Mouse (Mus musculus): ENCODE measurements around the gene Slfn8.

DNA sequence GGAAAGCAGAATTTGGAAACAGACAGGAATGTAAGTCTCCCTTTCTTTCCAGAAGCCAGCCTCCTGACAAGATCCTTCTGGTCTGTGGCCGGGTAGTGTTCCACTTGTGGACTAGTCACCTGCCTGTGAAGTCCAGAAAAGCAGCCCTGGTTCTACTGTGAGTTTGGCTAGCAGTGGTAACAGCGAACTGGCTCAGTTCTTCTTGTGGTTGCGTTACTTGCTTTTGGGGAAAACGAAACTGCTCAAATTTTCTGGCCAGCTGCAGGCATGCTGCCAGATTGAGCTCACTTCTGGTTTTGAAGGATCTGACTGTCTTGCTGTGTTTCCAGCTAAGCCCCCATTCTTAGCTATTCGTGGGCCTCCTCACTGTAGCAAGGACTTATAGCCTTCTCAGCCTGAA is at the start of gene Slfn8:
- TF ChIP-seq CTCF (IDR thresholded peaks at IDR 0.05; ENCODE audit: low read depth) (no peak), EP300 (optimal IDR thresholded peaks at IDR 0.05) (no peak)

All from stomach, postnatal 0 days (tissue).